Mouse (Mus musculus) right cerebral cortex, postnatal 14 days (tissue): Measurements from ENCODE around the gene Bmpr1a.
"Not testable (repeated sequence)": the region's sequence is repeated elsewhere in the genome, so short reads cannot be mapped to it uniquely, and the experiment has no call there.

Experiments used
- DNase-seq: peaks from one replicate; pipeline ENCODE4 v3.0.0; 2022

The Bmpr1a gene

GRCm38 (mm10) chr14:34447659-34448058 lies 55.5 kb downstream of the Bmpr1a start:
- DNase-seq, result no peak

- no peak for DNase-seq
Measured at GRCm38 (mm10) chr14:34446624-34447023, 56.5 kb downstream of the Bmpr1a start.

GRCm38 (mm10) chr14:34445348-34445747 lies 57.8 kb downstream of the Bmpr1a start:
- no peak for DNase-seq

DNA sequence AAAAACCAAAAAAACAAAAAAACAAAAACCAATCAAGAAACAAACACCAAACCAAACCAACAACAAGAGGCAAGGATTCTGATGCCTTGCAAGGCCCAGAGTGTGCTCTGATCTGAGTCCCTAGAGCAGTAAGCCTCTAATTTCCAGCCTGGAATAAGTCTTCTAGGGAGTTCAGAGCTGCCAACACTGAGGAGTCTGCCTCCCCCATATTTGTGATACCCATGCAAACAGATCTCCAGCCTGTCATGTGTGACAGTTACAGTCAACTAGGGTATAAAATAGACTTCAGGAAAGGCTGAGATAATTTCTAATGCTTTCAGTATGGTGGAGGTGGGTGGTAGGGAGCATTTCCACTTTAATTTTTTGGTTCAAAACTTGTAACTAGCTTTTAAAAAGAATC lies 58.2 kb downstream of the Bmpr1a start:
- DNase-seq, result no peak

- DNase-seq, result no peak
Measured at GRCm38 (mm10) chr14:34444368-34444767, 58.8 kb downstream of the Bmpr1a start.

GRCm38 (mm10) chr14:34442531-34442930 lies 60.6 kb downstream of the Bmpr1a start:
- no peak for DNase-seq

- no peak for DNase-seq
Measured at GRCm38 (mm10) chr14:34440526-34441066, 62.5 kb downstream of the Bmpr1a start.

- DNase-seq, result no peak
Measured at GRCm38 (mm10) chr14:34429069-34429468, 74.1 kb downstream of the Bmpr1a start.

DNA sequence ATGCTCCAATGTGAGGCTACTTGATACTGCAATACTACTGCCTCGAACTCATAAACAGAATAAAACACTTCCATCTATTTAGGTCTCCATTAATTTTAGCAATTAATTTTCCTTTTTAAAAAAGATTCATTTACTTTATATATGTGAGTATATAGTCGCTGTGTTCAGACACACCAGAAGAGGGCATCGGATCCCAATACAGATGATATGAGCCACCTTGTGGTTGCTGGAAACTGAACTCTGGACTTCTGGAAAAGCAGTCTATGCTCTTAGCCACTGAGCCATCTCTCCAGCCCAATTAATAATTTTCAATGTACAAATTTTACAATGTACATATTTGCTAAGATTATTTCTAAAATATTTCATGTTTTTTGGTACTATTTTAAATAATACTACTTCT lies 74.9 kb downstream of the Bmpr1a start:
- no peak for DNase-seq

GRCm38 (mm10) chr14:34421078-34421477 lies 82.1 kb downstream of the Bmpr1a start:
- DNase-seq, result no peak

DNA sequence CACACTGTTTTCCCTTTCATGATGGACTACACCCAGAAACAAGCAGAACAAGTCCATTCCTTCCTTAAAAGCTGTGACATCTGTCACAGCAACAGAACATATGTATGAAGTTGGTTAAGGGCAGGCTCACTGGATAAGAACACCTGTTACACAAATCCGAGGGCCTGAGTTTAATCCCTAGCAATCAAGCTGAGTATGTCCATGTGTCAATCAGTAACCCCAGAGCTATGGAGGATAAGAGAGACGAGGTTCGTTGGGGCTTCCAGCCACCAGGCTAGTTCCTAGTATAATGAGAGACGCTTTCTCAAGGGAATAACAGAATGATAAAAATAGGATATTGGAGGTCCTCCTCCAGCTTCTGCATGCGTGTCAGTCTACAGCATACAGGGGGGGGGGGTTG lies 85.6 kb downstream of the Bmpr1a start:
- no peak for DNase-seq

DNA sequence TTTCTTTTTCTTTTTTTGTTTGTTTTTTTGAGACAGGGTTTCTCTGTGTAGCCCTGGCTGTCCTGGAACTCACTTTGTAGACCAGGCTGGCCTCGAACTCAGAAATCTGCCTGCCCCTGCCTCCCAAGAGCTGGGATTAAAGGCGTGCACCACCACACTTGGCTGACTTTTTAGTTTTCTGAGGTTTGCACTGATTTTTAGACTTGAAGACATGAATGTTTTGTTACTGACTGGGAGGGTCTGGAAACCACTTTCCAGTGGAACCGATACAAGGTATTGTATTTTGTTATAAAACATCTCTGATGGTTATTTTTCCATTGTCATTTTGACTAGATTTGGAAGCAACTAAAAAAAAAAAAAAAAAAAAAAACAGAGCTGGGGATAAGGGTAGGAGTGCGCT lies 86.2 kb downstream of the Bmpr1a start:
- not testable (repeated sequence) for DNase-seq

GRCm38 (mm10) chr14:34412164-34412896 lies 90.8 kb downstream of the Bmpr1a start:
- DNase-seq, result no peak

- no peak for DNase-seq
Measured at GRCm38 (mm10) chr14:34410716-34411115, 92.4 kb downstream of the Bmpr1a start.

DNA sequence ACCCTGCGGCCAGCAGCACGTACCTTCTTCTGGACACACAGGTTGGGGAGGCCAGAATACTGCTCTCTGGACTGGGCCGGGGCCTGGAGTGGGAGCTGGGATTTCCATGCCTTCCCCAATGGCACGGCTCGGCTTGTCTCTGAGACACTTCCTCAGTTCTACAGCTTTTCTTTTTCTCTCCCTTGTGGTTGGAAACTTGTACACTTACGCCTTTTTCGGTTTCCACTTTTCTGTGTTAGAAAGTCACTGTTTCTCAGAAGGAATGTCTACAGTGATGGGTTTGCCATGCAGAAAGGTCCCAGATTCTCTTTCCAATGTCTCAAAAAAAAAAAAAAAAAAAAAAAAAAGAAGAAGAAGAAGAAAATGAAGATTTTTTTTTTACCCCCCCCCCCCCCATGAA lies 99.7 kb downstream of the Bmpr1a start:
- DNase-seq, result no peak

DNA sequence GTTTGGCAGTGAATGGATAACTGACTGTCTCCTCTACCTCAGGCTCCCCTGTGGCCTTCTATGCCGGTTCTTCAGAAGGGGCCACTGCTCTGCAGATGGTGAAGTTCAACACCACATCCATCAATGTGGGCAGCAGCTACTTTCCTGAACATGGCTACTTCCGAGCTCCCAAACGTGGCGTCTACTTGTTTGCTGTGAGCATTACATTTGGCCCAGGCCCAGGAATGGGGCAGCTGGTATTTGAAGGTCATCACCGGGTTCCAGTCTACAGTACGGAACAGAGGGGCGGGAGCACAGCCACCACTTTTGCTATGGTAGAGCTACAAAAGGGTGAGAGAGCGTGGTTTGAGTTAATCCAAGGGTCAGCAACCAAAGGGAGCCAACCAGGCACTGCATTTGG lies 100.3 kb downstream of the Bmpr1a start:
- DNase-seq, result no peak

DNA sequence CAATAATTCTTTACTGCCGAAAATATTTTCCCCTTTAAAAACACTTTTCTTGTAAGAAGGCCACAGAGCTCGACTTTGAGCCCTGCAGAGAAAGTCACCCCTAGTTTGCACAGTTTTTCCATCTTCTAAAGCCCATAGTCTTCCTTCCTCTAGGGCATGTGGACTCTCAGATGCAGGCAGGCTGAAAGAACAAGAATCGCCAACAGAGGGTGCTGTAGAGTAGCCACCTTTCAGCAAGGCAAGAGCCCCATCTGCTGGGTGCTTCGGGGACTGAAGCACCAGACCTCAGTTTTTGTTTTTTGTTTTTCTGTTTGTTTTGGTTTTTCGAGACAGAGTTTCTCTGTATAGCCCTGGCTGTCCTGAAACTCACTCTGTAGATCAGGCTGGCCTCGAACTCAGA lies 102.0 kb downstream of the Bmpr1a start:
- peak; percentile 74 for DNase-seq

DNA sequence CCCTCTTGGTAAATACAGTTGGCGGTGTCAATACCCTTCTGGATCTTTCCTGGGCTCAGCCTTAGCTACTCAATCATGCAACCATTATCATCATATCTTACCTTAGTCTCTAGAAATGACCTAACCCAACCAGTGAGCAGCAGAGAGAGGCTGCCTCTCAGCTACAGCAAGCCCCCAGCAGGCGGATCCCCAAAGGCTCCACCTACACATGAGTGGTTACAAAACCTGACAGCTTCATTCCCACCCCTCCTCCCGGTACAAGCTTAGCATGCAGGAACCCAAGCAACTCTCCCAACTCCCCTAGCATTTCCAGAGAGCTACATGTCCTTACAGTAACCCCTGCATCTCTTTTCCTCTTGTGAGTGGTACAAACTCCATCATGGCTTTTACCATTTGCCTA lies 103.1 kb downstream of the Bmpr1a start:
- no peak for DNase-seq

DNA sequence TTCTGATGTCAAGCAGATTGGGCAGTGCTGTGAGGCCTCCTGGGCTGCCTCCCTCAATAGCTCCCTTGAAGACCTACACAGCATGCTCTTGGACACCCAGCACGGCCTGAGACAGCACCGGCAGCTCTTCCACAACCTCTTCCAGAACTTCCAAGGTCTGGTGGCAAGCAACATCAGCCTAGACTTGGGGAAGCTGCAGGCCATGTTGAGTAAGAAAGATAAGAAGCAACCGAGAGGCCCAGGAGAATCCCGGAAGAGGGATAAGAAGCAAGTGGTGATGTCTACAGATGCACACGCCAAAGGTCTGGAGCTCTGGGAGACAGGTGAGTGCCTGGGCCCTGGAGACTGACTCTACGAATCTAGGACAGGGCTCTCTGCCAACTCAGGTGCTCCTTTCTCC lies 103.8 kb downstream of the Bmpr1a start:
- DNase-seq, result no peak

- no peak for DNase-seq
Measured at GRCm38 (mm10) chr14:34398901-34399300, 104.2 kb downstream of the Bmpr1a start.

- DNase-seq, result no peak
Measured at GRCm38 (mm10) chr14:34397871-34398270, 105.3 kb downstream of the Bmpr1a start.

GRCm38 (mm10) chr14:34393295-34393694 lies 109.8 kb downstream of the Bmpr1a start:
- DNase-seq, result no peak

DNA sequence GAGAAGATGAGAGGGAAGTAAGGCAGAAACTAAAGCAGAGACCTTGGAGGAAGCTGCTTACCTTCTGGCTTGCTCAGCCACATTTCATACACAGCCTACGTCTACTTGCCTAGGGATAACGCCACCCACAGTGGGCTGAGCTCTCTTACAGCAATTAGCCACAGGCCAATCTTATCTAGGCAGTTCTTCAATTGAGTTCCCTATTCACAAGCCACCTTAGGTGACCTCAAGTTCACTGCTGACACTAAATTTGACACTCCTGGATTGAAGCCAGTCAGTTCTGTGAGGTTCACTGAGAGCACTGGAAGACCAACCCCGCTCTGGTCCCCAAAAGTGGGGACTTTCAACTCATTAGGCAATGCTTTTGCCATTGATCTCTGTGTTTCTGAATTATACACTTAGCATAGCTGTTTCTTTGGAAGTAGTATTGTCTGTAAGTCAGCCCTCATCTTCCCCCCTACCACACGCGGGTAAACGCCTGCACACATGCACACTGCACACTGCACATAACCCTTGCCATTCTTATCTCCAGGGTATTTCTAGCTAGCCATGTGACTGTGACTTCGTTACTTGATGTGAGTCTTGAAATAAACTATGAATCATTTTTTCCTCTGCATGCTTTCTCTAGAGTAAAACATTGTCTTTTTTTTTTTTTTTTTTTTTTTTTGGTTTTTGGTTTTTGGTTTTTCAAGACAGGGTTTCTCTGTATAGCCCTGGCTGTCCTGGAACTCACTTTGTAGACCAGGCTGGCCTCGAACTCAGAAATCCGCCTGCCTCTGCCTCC lies 120.0 kb downstream of the Bmpr1a start:
- DNase-seq, result no peak
